ENCODE assay signal across 20 mouse cellular contexts in genomic region chr2:159866391-159866790, GRCm38 (mm10).
A peak's percentile ranks its signal among the peaks of the same experiment; 100 is the strongest.
DNase-seq lines count a peak whose midpoint lies in the region; ATAC-seq and TF ChIP-seq lines count a peak whose summit lies in the region.
"Had no signal": no experiment of that assay in that cellular context is flagged by ENCODE, and none has a peak within 500 bp of the region (broad histone marks: within the 10 kb centered on the region; RNA-seq: fewer than 3 reads in every experiment).

No protein-coding gene starts in this region.

- H3K4me2 ChIP-seq in forebrain, embryonic 16.5 days (ENCODE audit: low read length): no peak overlapping the region
- H3K4me2 ChIP-seq: heart, embryonic 15.5 days; limb, embryonic 13.5 days; liver, embryonic 13.5 days; lung, embryonic 14.5 days had no signal

- 87% methylated on average over 1 of the region's 1 CpGs for WGBS in forebrain, embryonic 16.5 days

- no peak for TF ChIP-seq CTCF in gastrocnemius, adult 2 months (IDR thresholded peaks at IDR 0.05)

- intact Hi-C loops in heart, postnatal 14 days (cut with DNase I): no loop called here
- intact Hi-C loops in gastrocnemius, adult 2 months (cut with DNase I): no loop called here

- no peaks in the 10 kb centered on the region for H3K9me3 ChIP-seq in forebrain, embryonic 16.5 days (ENCODE audit: control insufficient read depth, low read length)
- H3K9me3 ChIP-seq: heart, embryonic 15.5 days; limb, embryonic 13.5 days; liver, embryonic 13.5 days had no signal

- H3K9ac ChIP-seq in forebrain, embryonic 16.5 days (replicated peaks; ENCODE audit: low read depth, low read length): no peak overlapping the region
- H3K9ac ChIP-seq: heart, embryonic 15.5 days; limb, embryonic 13.5 days; liver, embryonic 13.5 days; lung, embryonic 14.5 days had no signal

- H3K4me3 ChIP-seq in forebrain, embryonic 16.5 days (replicated peaks; ENCODE audit: low read length): no peak overlapping the region
- H3K4me3 ChIP-seq in gastrocnemius, adult 2 months: no peak overlapping the region
- H3K4me3 ChIP-seq: heart, embryonic 15.5 days; left cerebral cortex, adult 2 months; limb, embryonic 13.5 days; liver, embryonic 13.5 days had no signal

- no peaks in the 10 kb centered on the region for H3K4me1 ChIP-seq in forebrain, embryonic 16.5 days (replicated peaks; ENCODE audit: control insufficient read depth, insufficient read depth, low read length)
- H3K4me1 ChIP-seq: heart, embryonic 15.5 days; limb, embryonic 13.5 days; liver, embryonic 13.5 days had no signal

- no peaks in the 10 kb centered on the region for H3K36me3 ChIP-seq in forebrain, embryonic 16.5 days (ENCODE audit: control insufficient read depth, insufficient read depth)
- H3K36me3 ChIP-seq: heart, embryonic 15.5 days; limb, embryonic 13.5 days; liver, embryonic 13.5 days had no signal

- DNase-seq in heart, adult 11 months: peak; percentile 90
- DNase-seq in heart, postnatal 14 days: no peak
- DNase-seq in 3T3-L1 (ENCODE audit: low read depth, low spot score) (peak; percentile 60), adipocyte (ENCODE audit: low spot score) (peak; percentile 28)
- DNase-seq in layer of hippocampus, adult 9-11 months: peak; percentile 13
- DNase-seq in gastrocnemius, adult 2 months: no peak
- DNase-seq: adrenal gland, postnatal 10 days; cerebellum, postnatal 36 days; gastrocnemius, postnatal 10 days; kidney, adult 11 months; kidney, postnatal 14 days; liver, embryonic 13.5 days; lung, embryonic 14.5 days; lung, postnatal 4 days; right cerebral cortex, postnatal 4 days had no signal

- no peak for ATAC-seq in forebrain, embryonic 16.5 days

- H3K27ac ChIP-seq in forebrain, embryonic 16.5 days (ENCODE audit: low read length): no peak overlapping the region
- H3K27ac ChIP-seq in gastrocnemius, adult 2 months: no peak overlapping the region
- H3K27ac ChIP-seq: heart, embryonic 15.5 days; left cerebral cortex, adult 2 months; limb, embryonic 13.5 days; liver, embryonic 13.5 days; stomach, postnatal 0 days had no signal

- no peaks in the 10 kb centered on the region for H3K27me3 ChIP-seq in forebrain, embryonic 16.5 days (replicated peaks; ENCODE audit: control insufficient read depth, insufficient read depth, low read length)
- H3K27me3 ChIP-seq: heart, embryonic 15.5 days; limb, embryonic 13.5 days; liver, embryonic 13.5 days had no signal

Comparison
In these comparisons a context has a peak if more than half of its experiments do, and no peak if none do; other contexts are left out.
1. DNase-seq: peak in heart, adult 11 months (single experiment), 3T3-L1 (single experiment), adipocyte (single experiment) and layer of hippocampus, adult 9-11 months (single experiment); none in heart, postnatal 14 days (0 of 2) and gastrocnemius, adult 2 months (single experiment).